Mouse (Mus musculus): ENCODE results near the gene Hhex.

- TF ChIP-seq MAX (IDR thresholded peaks at IDR 0.05) (no peak), FOSL1 (IDR thresholded peaks at IDR 0.05; ENCODE audit: insufficient read depth, low read length, poor library complexity, severe bottlenecking) (no peak), CEBPB (IDR thresholded peaks at IDR 0.05; ENCODE audit: low read depth) (no peak), CTCF (IDR thresholded peaks at IDR 0.05; ENCODE audit: control insufficient read depth, insufficient read depth, insufficient read length) (no peak)
Measured at GRCm38 (mm10) chr19:37458013-37458412, 23.4 kb downstream of the Hhex start.
